Mouse (Mus musculus) lung, postnatal 36 days (tissue): Measurements from ENCODE around the gene Gm10491.

Experiments used
- DNase-seq: peaks from one replicate; pipeline ENCODE4 v3.0.0; 2022; ENCODE audit warnings: mixed read lengths

The Gm10491 gene

DNA sequence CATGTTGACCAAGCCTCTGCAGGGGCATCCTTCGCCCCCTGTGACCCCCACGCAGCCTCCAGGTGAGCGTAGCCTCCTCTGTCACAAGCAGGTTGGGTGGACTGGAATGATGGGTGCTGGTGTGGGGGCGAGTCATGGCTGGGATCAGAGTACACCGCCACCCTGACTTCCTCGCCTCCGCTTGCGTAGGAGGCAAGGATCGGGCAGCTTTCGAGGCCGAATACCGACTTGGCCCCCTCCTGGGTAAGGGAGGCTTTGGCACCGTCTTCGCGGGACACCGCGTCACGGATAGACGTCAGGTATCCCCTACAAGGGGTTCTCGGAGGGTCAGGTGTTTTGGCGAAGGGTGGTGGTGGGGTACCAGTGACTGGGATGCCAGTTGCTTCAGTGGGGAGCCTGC lies 29.1 kb downstream of the Gm10491 start:
- DNase-seq, result no peak

DNA sequence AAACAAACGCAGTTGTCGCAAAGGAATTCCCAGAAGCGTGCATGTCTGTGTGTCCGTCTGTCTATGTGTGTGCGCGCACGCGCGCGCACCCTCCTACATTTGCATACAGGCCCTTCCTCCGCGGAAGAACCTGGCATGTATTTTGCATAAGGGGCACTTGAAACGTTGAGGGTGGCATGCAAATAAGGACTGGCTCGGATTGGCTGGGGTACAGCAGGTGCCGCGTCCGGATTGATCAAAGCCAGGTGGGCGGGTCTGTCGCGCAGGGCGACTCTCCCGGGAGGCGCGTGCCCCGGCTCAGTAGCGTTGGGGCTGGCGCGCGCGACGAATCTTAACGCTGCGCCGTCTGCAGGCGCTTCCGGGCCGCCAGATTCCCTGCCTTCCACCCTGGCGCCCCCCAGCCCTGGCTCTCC lies 29.6 kb downstream of the Gm10491 start, which contains the start of gene Pim2:
Gene Pim2, plus strand, starts transcription at position 256 of the 413 bp plus-strand sequence.
- DNase-seq, result peak; percentile 91

DNA sequence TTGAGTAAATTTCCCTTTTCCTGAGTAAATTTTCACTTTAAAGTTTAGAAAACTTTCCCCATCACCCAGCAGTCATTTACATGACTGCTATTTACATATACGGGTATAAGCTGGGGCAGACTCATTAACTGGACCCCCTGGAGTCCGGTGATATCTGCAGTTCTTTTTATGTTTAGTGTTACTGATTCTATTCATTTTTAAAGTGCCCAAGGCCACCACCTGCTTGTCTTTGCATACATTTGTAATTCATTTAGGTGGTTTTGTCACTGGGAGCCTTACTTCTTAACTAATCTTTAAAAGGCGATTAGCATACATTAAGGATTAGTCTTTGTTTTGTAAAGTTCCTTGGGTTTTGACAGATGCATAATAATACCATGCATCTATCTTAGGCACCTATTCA lies 37.8 kb downstream of the Gm10491 start:
- no peak for DNase-seq

DNA sequence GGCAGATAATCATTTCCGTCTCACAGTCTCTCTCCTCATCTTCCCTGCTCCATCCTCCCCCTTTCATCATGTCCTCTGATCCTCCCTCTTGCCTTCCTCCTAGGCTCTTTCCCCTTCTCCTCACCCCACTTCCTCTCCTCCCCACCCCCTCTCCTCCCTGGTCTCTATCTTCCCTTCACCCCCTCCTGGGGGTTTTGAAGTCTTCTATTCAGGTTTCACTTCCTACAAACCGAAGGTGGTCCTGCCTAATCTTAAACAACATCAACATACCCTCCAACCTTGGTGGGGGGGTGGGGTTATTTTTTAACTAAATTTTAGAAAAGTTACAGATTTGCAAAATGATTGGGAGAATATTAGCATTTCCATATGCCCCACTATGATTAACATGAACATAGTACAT lies 39.1 kb downstream of the Gm10491 start:
- no peak for DNase-seq

DNA sequence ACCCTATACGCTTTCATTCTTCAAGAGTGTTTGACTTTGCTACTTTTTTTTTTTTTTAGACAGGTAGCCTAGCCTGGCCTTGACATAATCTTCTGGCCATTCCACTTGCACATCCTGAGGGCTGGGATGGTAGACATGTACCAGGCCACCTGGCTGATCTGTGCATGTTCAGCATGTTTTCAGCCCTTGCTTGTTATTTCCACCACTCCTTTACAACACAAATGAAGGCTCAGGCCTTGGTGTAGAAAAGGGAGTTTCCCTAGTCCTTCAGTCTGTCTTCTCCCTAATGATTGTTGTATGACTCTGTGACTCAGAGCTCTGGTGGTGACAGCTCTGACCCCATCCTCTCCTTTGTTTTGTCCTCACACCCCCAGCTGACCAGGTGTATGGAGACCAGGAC lies 40.5 kb downstream of the Gm10491 start:
- no peak for DNase-seq

DNA sequence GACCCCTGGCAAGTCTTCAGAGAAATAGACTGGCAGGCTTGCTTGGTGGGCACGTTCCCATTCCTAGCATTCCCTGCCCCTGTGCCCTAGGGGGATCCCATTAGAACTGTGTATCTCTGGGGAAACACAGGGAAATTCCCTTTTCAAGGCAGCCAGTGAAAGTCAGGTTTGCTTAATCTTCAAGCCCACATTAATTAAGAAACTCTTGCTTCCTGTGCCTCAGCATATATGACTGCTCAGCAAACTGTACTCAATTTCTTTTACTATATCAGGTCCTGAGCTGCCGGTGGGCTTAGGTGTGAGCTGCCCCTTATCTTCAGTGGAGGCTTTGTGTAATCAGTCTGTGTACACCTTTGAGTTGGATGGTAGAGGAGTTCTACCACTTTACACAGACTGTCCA lies 41.8 kb downstream of the Gm10491 start:
- DNase-seq, result no peak

DNA sequence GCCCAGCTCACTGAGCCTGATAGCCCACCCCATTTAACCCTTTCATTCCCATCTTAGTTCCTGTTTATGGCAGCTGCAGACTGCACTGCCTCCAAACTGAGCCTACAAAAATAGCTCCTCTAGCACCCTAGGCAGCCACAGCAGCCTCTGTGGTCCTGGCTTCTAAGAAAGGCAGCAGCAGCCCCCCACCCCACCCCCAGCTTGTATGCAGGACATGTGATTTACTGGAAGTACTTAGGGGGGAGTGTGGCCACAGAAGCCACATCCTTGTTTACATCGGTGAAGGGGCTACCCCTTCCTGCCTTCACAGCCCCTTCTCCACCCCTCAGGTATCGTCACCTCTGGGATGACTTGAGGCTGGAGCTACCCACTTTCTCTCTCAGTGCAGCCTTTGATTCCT lies 42.3 kb downstream of the Gm10491 start:
- DNase-seq, result no peak

DNA sequence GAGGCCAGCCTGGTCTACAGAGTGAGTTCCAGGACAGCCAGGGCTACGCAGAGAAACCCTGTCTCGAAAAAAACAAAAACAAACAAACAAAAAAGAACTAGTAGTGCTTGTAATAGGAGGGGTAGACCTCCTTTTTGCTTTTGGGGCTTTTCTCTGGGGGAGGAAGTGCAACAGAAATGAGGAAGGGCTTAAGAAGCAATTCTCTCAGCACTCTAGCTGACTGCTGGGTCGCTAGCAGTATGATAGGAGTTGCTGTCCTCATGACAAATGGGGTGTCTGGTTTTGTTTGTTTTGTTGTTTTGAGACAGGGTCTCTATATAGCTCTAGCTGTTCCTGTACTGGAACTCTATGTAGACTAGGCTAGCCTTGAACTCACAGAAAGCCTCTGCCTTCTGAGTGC lies 43.1 kb downstream of the Gm10491 start:
- no peak for DNase-seq

DNA sequence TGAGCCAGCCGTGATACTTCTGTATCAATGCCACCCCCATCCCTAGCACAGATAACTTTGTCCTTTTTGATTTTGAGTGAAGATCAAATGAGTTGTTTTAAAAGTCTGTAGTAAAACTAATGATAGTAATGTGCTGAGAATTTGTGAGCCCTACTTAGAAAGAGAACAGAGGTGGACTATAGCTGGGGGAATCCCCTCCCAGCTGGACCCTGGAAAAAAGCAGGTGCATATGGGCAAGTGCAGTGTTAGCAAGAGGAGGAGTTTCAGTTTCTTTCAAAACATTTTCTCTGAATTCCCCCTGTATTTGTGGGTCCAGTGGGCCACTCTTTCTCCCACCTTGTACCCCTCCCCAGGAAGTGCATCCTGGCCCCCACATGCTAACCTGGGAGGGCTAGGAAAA lies 44.5 kb downstream of the Gm10491 start:
- DNase-seq, result no peak

DNA sequence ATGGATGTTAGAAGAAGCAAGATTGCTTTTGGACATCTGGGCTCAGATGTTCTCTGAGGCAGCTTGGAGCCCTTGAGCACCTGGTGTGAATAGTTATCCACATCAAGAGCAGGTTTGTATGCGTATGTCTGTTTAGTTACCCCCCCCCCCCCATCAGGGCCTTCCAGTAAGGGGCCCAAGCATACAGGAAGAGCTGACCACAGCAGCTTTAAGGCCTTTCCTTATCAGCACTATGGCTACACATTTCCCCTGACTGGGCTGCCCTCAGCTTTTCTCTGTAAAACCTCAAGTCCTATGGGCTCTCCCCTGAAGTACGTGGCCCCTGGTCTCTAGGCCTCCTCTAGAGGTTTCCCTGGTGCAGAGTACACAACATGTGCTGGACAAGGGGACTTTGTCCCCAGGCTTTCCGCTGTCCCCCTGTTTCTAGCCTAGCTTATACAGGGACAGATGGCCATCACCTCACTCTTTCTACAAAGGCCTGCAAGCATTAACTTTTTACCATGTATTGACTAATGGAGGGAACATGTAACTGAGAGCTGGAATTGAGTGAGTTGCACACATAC lies 48.4 kb downstream of the Gm10491 start:
- DNase-seq, result no peak
